In genomic region chr7:64351087-64351486, GRCm38 (mm10) we compare ENCODE assay signal across 8 mouse cellular contexts. TPM values are rescaled to one million over a fixed set of nuclear protein-coding genes. Genes with fewer than 3 reads are reported as not detected.
DNase-seq lines count a peak whose midpoint lies in the region; ATAC-seq lines count a peak whose summit lies in the region.

No protein-coding gene starts in this region.

- peak; percentile 41 for DNase-seq in adrenal gland, postnatal 10 days
- no peak for DNase-seq in adrenal gland, postnatal 25 days
- peak; percentile 92 for DNase-seq in Muller cell, postnatal 12 days (ENCODE audit: inconsistent ontology term)
- DNase-seq in left cerebral cortex, adult 9 months (ENCODE audit: low spot score in 2 of 2), result peak; percentile 53 to 81
- DNase-seq in limb, embryonic 10.5 days (ENCODE audit: low spot score), result no peak
- no peak for DNase-seq in B cell, adult 2 months
- DNase-seq in adrenal gland, adult 8-10 months, result no peak

- H3K36me3 ChIP-seq in limb, embryonic 10.5 days, result peaks cover 83% of the 10 kb centered on the region

- no peaks in the 10 kb centered on the region for H3K27me3 ChIP-seq in limb, embryonic 10.5 days (ENCODE audit: low read depth, poor library complexity, severe bottlenecking)

- no peaks in the 10 kb centered on the region for H3K9me3 ChIP-seq in limb, embryonic 10.5 days (replicated peaks)

- H3K4me1 ChIP-seq in limb, embryonic 10.5 days, result no peaks in the 10 kb centered on the region

- ATAC-seq in frontal cortex, adult (ENCODE audit: low TSS enrichment), result peak; percentile 66

- 86% methylated on average over 4 of the region's 4 CpGs for WGBS in limb, embryonic 10.5 days

- H3K4me3 ChIP-seq in limb, embryonic 10.5 days, result no peak overlapping the region

- no peak overlapping the region for H3K27ac ChIP-seq in limb, embryonic 10.5 days

RNA-seq across cellular contexts. Expression of gene Fan1, which starts 22.8 kb away (rescaled TPM):
- 10 to 100 TPM in 1 of 2 experiments, 1 to 10 TPM in 1; 7.3 to 10.9 TPM for total RNA-seq in adrenal gland, postnatal 10 days (2021)
- total RNA-seq in adrenal gland, postnatal 25 days (2021), result 9.5 and 12.5 TPM in 2 replicates
- 8.8 and 9.7 TPM in 2 replicates for polyA plus RNA-seq in limb, embryonic 10.5 days (2016; fragmentation: Nextera tagmentation; extraction: Ambion mirVana)
- 10 to 100 TPM in 3 of 4 experiments, 1 to 10 TPM in 1; 8.2 to 15.9 (median 12.6) TPM for total RNA-seq in adrenal gland, adult 8-10 months (2022)

RNA-seq across cellular contexts. Expression of gene Mphosph10, which starts 41.0 kb away (rescaled TPM):
- total RNA-seq in adrenal gland, postnatal 10 days (2021), result 10 to 100 TPM; 19.5 to 27.9 TPM
- total RNA-seq in adrenal gland, postnatal 25 days (2021), result 23.6 and 36.7 TPM in 2 replicates
- polyA plus RNA-seq in limb, embryonic 10.5 days (2016; fragmentation: Nextera tagmentation; extraction: Ambion mirVana), result 51.9 and 53.3 TPM in 2 replicates
- 10 to 100 TPM; 22.5 to 27.8 (median 25.1) TPM for total RNA-seq in adrenal gland, adult 8-10 months (2022)

RNA-seq across cellular contexts. Expression of gene Mcee, which starts 41.3 kb away (rescaled TPM):
- 100 to 1,000 TPM; 150 to 154 TPM for total RNA-seq in adrenal gland, postnatal 10 days (2021)
- total RNA-seq in adrenal gland, postnatal 25 days (2021), result 72.1 and 75.4 TPM in 2 replicates
- polyA plus RNA-seq in limb, embryonic 10.5 days (2016; fragmentation: Nextera tagmentation; extraction: Ambion mirVana), result 42.2 and 45.1 TPM in 2 replicates
- 10 to 100 TPM; 53.7 to 74.8 (median 58.0) TPM for total RNA-seq in adrenal gland, adult 8-10 months (2022)

Comparison
In these comparisons a context has a peak if more than half of its experiments do, and no peak if none do; other contexts are left out.
1. DNase-seq: peak in adrenal gland, postnatal 10 days (single experiment), Muller cell, postnatal 12 days (single experiment) and left cerebral cortex, adult 9 months (2 of 2); none in adrenal gland, postnatal 25 days (single experiment), limb, embryonic 10.5 days (single experiment), B cell, adult 2 months (0 of 2) and adrenal gland, adult 8-10 months (single experiment).